Mouse (Mus musculus) lung, postnatal 0 days (tissue): ENCODE results near the gene Rprd1b.

Experiments
- CTCF ChIP-seq: IDR thresholded peaks from 2 replicates; pipeline ENCODE4 v1.5.1; 2016; ENCODE audit warnings: antibody characterized with exemption, mild to moderate bottlenecking
- EP300 ChIP-seq: IDR thresholded peaks from 2 replicates; pipeline ENCODE4 v1.6.1; 2016; ENCODE audit warnings: antibody characterized with exemption, mild to moderate bottlenecking, control low read depth

- TF ChIP-seq CTCF (no peak), EP300 (no peak)
Observed at GRCm38 (mm10) chr2:158127245-158127644, 98.9 kb downstream of the Rprd1b start.
